Mouse (Mus musculus): ENCODE measurements around the gene Abhd12b. TPM values are rescaled to one million over a fixed set of nuclear protein-coding genes. Genes with fewer than 3 reads are reported as not detected.

Gene Abhd12b
- total RNA-seq, 2 experiments from 2014 or later = not detected

DNA sequence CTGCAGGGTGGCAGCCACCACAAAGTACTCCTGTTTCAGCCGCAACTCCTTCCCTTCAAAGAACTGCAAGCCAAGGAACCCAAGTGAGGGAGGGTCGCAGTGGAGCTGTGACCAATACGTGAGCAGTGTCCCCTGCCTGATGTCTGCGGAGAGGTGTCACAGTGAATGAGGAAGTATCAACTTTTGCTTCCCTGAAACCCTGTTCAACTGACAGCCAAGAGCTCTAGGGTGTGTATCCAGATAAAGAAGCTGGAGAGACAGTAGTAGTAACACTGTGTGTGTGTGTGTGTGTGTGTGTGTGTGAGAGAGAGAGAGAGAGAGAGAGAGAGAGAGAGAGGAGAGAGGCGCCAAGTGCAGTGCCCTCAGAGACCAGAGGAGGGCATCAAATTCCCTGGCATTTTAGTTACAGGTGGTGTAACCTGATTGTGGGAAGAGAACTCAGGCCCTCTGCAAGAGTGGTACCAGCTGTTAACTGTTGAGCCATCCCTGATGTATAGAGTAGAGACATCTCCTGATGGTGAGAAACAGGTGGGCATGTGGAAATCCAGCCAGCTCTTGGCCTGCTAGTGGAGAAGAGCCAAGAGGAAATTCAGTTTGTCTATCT is 48.1 kb downstream of the Abhd12b start:
- no peak for DNase-seq (ENCODE audit: low spot score in 2 of 2)

GRCm38 (mm10) chr12:70204433-70204832 is 50.5 kb downstream of the Abhd12b start:
- DNase-seq (ENCODE audit: low spot score in 2 of 2) = no peak

DNA sequence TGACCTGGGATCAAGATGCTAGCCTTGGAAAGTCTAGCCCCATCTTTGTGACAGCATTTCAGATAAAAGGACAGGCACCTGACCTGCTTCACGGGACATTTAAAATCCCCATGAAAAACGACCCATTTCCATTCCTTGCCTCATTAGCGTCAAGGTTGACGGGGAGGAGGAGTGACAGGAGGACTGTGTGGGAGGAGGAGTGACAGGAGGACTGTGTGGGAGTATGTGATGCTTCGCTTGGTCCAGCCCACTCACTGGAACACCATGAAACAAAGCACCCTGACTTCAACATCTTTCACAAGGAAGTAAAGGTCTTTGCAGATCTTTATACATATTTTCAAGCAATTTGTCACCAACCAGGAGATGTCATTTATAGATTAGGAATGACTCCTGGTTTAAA is 54.3 kb downstream of the Abhd12b start:
- DNase-seq (ENCODE audit: low spot score in 2 of 2) = no peak

GRCm38 (mm10) chr12:70212501-70212900 is 58.6 kb downstream of the Abhd12b start:
- DNase-seq (ENCODE audit: low spot score in 2 of 2) = no peak

DNA sequence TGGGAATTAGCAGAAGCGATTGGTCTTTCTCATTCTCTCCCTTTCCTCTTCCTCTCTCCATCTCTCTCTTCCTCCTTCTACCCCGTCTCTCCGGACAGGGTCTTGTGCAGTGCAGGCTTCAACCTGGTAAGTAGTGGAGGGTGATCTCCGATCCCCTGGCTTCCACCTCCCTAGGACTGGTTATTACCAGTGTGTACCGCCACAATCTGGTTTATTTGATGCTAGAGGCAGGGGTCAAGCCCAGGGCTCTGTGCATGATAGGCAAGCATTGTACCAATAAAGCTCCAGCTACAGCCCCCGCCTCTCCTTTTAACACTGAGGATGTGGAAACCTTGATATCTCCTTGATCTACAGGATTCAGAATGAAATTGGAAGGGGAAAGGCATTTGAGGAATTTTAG is 59.7 kb downstream of the Abhd12b start:
- DNase-seq (ENCODE audit: low spot score in 2 of 2) = no peak

GRCm38 (mm10) chr12:70214281-70214680 is 60.3 kb downstream of the Abhd12b start:
- DNase-seq (ENCODE audit: low spot score in 2 of 2) = no peak

DNA sequence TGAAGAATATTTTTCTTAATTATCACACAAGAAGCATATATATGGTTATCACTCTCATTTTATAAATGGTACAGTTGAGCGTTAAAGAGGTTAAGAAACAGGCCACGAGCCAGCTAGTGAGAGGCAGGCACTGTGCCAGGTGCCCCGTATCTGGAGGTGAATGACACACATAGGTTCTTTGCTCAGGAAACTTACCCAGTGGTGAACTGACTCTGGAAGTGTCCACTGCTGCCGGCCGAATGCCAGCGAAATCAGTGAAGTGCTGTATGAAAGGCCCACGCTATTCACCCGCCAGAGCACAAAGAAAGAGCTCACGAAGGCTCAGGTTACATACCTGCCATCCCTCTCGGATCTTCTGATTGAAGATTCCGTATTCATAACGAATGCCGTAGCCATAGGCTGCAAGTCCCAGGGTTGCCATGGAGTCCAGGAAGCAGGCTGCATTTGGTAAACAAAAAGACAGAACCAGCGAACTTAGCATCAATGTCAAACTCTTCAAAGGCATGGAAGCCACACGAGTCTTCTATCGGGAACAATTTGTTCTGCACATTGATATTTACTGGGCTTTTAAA is 62.4 kb downstream of the Abhd12b start:
- no peak for DNase-seq (ENCODE audit: low spot score in 2 of 2)

GRCm38 (mm10) chr12:70218795-70219540 is 65.0 kb downstream of the Abhd12b start:
- no peak for DNase-seq (ENCODE audit: low spot score in 2 of 2)

DNA sequence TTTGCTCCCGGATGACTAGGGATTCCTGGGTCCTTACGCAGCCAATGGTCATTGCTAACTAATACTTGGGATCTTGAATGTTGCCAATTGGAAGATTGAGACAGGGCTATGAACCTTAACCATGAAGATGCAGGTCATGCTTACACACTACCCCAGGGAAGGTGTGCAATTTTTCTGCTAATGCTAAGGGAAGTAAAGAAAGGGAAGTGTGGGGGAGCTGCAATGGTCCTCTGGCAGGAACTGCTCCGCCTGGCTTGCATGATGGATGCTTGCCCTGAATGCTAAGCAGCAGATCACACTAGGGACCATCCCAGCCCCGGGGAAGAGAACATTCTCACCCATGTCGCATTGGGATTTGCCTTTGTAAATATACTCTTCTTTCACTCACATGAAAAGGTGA is 67.5 kb downstream of the Abhd12b start:
- DNase-seq (ENCODE audit: low spot score in 2 of 2) = no peak

- no peak for DNase-seq (ENCODE audit: low spot score in 2 of 2)
Measured at GRCm38 (mm10) chr12:70223331-70223730, 69.4 kb downstream of the Abhd12b start.

DNA sequence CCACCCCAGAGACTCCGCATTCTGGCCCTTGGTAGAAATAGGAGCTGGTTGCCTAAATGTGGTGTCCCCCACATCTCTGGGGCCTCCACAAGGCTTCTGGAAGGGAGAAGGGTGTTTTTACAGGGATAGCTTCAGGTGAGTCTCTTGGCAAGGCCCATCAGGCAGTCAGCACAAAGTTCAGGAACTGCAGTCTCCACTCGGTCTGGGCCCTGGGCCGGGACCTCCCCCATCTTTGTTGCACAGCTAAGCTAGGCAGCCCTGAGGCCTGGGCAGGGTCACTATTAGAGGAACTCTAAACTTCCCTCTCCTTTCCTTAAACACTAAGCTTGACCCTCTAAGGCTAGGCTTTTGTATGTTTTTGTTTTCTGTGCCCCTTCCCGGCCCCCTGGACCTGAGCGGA is 72.7 kb downstream of the Abhd12b start:
- DNase-seq (ENCODE audit: low spot score in 2 of 2) = no peak

- DNase-seq (ENCODE audit: low spot score in 2 of 2) = no peak
Measured at GRCm38 (mm10) chr12:70227121-70227932, 73.4 kb downstream of the Abhd12b start.

GRCm38 (mm10) chr12:70228155-70228554 is 74.2 kb downstream of the Abhd12b start:
- no peak for DNase-seq (ENCODE audit: low spot score in 2 of 2)

GRCm38 (mm10) chr12:70231294-70231693 is 77.4 kb downstream of the Abhd12b start, which contains the start of gene Pygl:
Gene Pygl, minus strand, starts transcription at chr12:70231488.
- DNase-seq (ENCODE audit: low spot score in 2 of 2) = no peak

DNA sequence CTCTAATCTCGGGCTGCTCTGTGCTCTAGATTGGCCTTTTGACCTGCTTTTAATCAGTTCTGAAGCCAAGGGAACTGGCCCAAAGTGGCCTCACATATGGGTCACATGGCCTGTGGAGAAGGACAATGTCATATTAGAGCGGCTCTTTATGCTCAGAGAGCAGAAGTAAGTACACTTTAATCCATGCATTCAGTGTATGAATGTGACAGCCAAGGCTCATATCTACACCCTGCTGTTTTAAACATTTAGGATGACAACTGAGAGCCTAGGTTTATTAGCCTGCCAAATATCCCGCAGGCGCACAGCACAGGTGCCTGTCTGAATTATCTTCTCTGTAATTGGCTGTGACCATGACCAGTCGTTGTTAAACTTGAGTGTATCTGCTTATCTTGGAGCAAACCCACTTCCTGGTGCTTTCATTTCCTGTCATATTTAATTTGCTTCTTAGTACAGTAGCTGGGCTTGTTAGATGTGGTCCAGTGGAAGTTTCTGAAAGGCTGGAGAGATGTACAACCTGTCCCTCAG is 78.1 kb downstream of the Abhd12b start:
- DNase-seq (ENCODE audit: low spot score in 2 of 2) = no peak

Other genes starting within 250 kb of the Abhd12b start
- 10 to 100 TPM; 15.7 to 16.4 TPM for gene Sav1, start 167.1 kb upstream of the Abhd12b start, total RNA-seq (2021)
- gene Nin, start 40.4 kb upstream of the Abhd12b start, total RNA-seq (2021) = 10 to 100 TPM; 62.4 to 69.6 TPM
- gene Pygl, start 77.3 kb downstream of the Abhd12b start, total RNA-seq (2021) = 1 to 10 TPM; 4.5 to 4.8 TPM
- 100 to 1,000 TPM; 306 to 313 TPM for gene Trim9, start 193.5 kb downstream of the Abhd12b start, total RNA-seq (2021)